Mouse (Mus musculus): ENCODE data around the gene Naa80. TPM values are rescaled to one million over a fixed set of nuclear protein-coding genes. Genes with fewer than 3 reads are reported as not detected.

The Naa80 gene
- total and polyA plus RNA-seq, 2 experiments, result 12.3 to 130 TPM

DNA sequence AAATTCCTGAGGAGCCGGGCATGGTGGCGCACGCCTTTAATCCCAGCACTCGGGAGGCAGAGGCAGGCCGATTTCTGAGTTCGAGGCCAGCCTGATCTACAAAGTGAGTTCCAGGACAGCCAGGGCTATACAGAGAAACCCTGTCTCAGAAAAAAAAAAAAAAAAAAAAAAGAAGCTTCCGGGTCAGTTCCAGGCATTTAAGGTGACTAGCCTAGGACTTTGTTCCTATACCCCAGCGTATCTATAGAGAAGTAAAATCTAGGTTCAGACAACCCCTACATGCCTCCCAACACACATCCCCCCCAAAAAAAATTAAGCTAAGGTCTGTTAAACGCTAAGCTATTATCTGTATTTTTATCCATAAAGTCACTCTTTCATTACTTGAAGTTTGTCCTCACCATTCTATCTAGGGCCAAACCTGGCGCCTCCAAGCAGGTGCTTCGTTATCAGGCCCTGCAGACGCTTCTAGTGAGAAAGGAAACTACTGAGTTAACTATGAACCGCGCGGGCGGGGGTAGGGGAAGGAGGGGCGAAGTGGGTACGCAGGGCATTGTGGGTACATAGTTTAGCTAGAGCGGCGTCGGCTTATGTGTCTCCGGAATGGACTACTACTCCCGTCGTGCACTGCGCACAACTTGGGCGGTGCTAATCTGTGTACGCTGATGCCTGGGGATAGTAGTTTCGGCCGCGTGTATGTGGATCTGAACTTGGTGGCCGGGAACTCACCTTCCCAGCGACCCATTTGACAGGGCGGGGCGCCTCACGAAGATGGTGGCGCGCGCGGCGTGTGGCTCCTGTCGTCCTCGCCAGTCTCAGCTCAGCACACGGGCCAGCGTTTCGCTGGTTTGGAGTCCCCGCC, 8.5 kb downstream of the Naa80 start, which contains the start of gene Ifrd2:
Gene Ifrd2, plus strand, starts transcription at position 669 of the 859 bp plus-strand sequence.
- TF ChIP-seq POLR2A (IDR thresholded peaks at IDR 0.05; ENCODE audit: extremely low read depth, insufficient read depth, low read length) (no peak), CTCF (IDR thresholded peaks at IDR 0.05; ENCODE audit: low read depth, low read length) (no peak)
- WGBS, result 9% methylated on average over 46 of the region's 46 CpGs
- Histone ChIP-seq H3K79me2 (ENCODE audit: control insufficient read depth, insufficient read depth, low read length) (no peaks in the 10 kb centered on the region), H3K36me3 (ENCODE audit: control insufficient read depth, insufficient read depth, low read length) (peaks cover 4% of the 10 kb centered on the region; the same call in 1 of the 2 replicates), H3K27ac (replicated peaks; ENCODE audit: insufficient read depth, low read depth, low read length) (peak within 1 kb of the TSS; percentile 88), H3K4me3 (ENCODE audit: insufficient read depth, low read depth, low read length) (peak within 1 kb of the TSS; percentile 61), H3K4me1 (ENCODE audit: control insufficient read depth, insufficient read depth, low read length) (peaks cover 25% of the 10 kb centered on the region), H3K9ac (ENCODE audit: low read depth, low read length) (peak within 1 kb of the TSS; percentile 28), H3K27me3 (ENCODE audit: control insufficient read depth, insufficient read depth, low read length) (no peaks in the 10 kb centered on the region)
- DNase-seq (ENCODE audit: extremely low read depth, low read depth, low spot score), result peak; percentile 99

GRCm38 (mm10) chr9:107587833-107588639, 9.3 kb downstream of the Naa80 start:
- Histone ChIP-seq H3K36me3 (ENCODE audit: control insufficient read depth, insufficient read depth, low read length) (peaks cover 4% of the 10 kb centered on the region; the same call in 1 of the 2 replicates), H3K4me1 (ENCODE audit: control insufficient read depth, insufficient read depth, low read length) (peaks cover 25% of the 10 kb centered on the region), H3K27ac (replicated peaks; ENCODE audit: insufficient read depth, low read depth, low read length) (peak overlapping the region; percentile 88), H3K9ac (ENCODE audit: low read depth, low read length) (peak overlapping the region; percentile 28), H3K4me3 (ENCODE audit: insufficient read depth, low read depth, low read length) (peak overlapping the region; percentile 61), H3K79me2 (ENCODE audit: control insufficient read depth, insufficient read depth, low read length) (no peaks in the 10 kb centered on the region), H3K27me3 (ENCODE audit: control insufficient read depth, insufficient read depth, low read length) (no peaks in the 10 kb centered on the region)
- DNase-seq (ENCODE audit: extremely low read depth, low read depth, low spot score), result peak; percentile 85
- no peak for TF ChIP-seq POLR2A (IDR thresholded peaks at IDR 0.05; ENCODE audit: extremely low read depth, insufficient read depth, low read length)
- no peak for TF ChIP-seq CTCF (IDR thresholded peaks at IDR 0.05; ENCODE audit: low read depth, low read length)
- WGBS, result under 1% methylated on average over 33 of the region's 33 CpGs

DNA sequence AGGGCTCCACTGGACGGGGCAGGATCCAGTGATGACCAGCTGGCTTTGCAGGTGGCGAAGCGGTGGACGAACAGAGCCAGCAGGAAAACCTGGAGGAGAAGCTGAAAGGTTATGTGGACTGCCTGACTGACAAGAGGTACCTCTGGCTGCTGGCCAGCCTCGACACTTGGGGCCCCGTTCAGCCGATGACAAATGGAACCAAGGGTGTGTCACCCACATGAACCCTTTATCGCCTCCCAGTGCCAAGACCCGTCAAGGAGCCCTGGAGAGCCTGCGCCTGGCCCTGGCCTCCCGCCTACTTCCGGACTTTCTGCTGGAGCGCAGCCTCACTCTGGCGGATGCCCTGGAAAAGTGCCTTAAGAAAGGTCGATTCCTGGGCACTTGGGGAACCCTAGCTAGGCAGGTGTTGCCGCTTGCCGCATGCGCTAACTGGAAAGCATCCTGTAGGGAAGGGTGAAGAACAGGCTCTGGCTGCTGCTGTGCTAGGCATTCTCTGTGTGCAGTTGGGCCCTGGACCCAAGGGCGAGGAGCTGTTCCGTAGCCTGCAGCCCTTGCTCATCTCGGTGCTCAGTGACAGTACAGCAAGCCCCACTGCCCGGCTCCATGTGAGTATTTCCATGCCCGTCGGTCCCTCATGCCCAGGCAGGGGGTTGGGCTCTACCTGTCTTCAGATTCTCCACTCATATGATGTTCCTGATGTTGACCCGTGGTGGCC, 11.5 kb downstream of the Naa80 start:
- WGBS, result 26% methylated on average over 25 of the region's 25 CpGs
- no peaks in the 10 kb centered on the region for H3K79me2 ChIP-seq (ENCODE audit: control insufficient read depth, insufficient read depth, low read length)
- TF ChIP-seq POLR2A (IDR thresholded peaks at IDR 0.05; ENCODE audit: extremely low read depth, insufficient read depth, low read length) (no peak), CTCF (IDR thresholded peaks at IDR 0.05; ENCODE audit: low read depth, low read length) (no peak)
- H3K36me3 ChIP-seq (ENCODE audit: control insufficient read depth, insufficient read depth, low read length), result peaks cover 4% of the 10 kb centered on the region; the same call in 1 of the 2 replicates
- H3K4me1 ChIP-seq (ENCODE audit: control insufficient read depth, insufficient read depth, low read length), result peaks cover 33% of the 10 kb centered on the region
- peak overlapping the region; percentile 9 for H3K9ac ChIP-seq (ENCODE audit: low read depth, low read length)
- H3K27me3 ChIP-seq (ENCODE audit: control insufficient read depth, insufficient read depth, low read length), result no peaks in the 10 kb centered on the region
- no peak for DNase-seq (ENCODE audit: extremely low read depth, low read depth, low spot score)
- no peak overlapping the region for H3K4me3 ChIP-seq (ENCODE audit: insufficient read depth, low read depth, low read length)
- peak overlapping the region; percentile 65 for H3K27ac ChIP-seq (replicated peaks; ENCODE audit: insufficient read depth, low read depth, low read length)

DNA sequence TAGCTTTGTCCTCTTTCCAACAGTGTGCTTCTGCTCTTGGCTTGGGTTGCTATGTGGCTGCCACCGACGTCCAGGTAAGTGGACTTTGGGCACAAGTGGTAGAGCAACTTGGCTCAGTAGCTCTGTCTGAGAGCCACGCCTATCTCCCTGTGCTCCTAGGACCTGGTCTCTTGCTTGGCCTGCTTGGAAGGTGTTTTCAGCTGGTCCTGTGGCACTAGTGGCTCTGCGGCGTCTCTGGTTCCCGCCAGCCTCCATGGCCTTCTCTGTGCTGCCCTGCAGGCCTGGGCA, 12.0 kb downstream of the Naa80 start:
- Histone ChIP-seq H3K36me3 (ENCODE audit: control insufficient read depth, insufficient read depth, low read length) (peaks cover 4% of the 10 kb centered on the region; the same call in 1 of the 2 replicates), H3K9ac (ENCODE audit: low read depth, low read length) (0 out of 2 replicates have a peak overlapping the region, but pooled peaks have one; percentile 4), H3K27me3 (ENCODE audit: control insufficient read depth, insufficient read depth, low read length) (no peaks in the 10 kb centered on the region), H3K4me1 (ENCODE audit: control insufficient read depth, insufficient read depth, low read length) (peaks cover 33% of the 10 kb centered on the region), H3K27ac (replicated peaks; ENCODE audit: insufficient read depth, low read depth, low read length) (peak overlapping the region; percentile 65), H3K79me2 (ENCODE audit: control insufficient read depth, insufficient read depth, low read length) (no peaks in the 10 kb centered on the region), H3K4me3 (ENCODE audit: insufficient read depth, low read depth, low read length) (no peak overlapping the region)
- peak; percentile 96 for DNase-seq (ENCODE audit: extremely low read depth, low read depth, low spot score)
- 36% methylated on average over 6 of the region's 6 CpGs for WGBS
- TF ChIP-seq CTCF (IDR thresholded peaks at IDR 0.05; ENCODE audit: low read depth, low read length), result no peak
- no peak for TF ChIP-seq POLR2A (IDR thresholded peaks at IDR 0.05; ENCODE audit: extremely low read depth, insufficient read depth, low read length)

- Histone ChIP-seq H3K36me3 (ENCODE audit: control insufficient read depth, insufficient read depth, low read length) (peaks cover 4% of the 10 kb centered on the region; the same call in 1 of the 2 replicates), H3K9ac (ENCODE audit: low read depth, low read length) (no peak overlapping the region), H3K79me2 (ENCODE audit: control insufficient read depth, insufficient read depth, low read length) (no peaks in the 10 kb centered on the region), H3K27ac (replicated peaks; ENCODE audit: insufficient read depth, low read depth, low read length) (peak overlapping the region; percentile 61), H3K27me3 (ENCODE audit: control insufficient read depth, insufficient read depth, low read length) (no peaks in the 10 kb centered on the region), H3K4me3 (ENCODE audit: insufficient read depth, low read depth, low read length) (no peak overlapping the region), H3K4me1 (ENCODE audit: control insufficient read depth, insufficient read depth, low read length) (peaks cover 36% of the 10 kb centered on the region)
- peak; percentile 84 for DNase-seq (ENCODE audit: extremely low read depth, low read depth, low spot score)
- 56% methylated on average over 11 of the region's 11 CpGs for WGBS
- TF ChIP-seq POLR2A (IDR thresholded peaks at IDR 0.05; ENCODE audit: extremely low read depth, insufficient read depth, low read length) (no peak), CTCF (IDR thresholded peaks at IDR 0.05; ENCODE audit: low read depth, low read length) (no peak)
Measured at GRCm38 (mm10) chr9:107593101-107593976, 14.7 kb downstream of the Naa80 start.
